Mouse (Mus musculus): ENCODE results near the gene A730009L09Rik.

DNA sequence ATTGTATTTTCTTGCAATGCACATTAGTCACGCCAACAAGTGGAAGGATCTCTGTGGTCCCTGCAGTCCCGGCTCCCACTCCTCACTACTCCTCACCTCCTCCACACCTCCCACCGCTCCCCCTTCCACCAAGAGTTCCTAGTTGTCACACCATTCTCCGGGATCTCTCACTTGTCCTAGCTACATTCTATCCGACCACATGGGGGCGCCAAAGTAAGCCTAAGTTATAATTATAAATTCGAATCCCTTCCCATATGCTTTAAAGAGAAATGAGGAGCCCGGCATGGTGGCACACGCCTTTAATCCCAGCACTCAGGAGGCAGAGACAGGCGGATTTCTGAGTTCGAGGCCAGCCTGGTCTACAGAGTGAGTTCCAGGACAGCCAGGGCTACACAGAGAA is 12.5 kb downstream of the A730009L09Rik start:
- TF ChIP-seq CTCF (IDR thresholded peaks at IDR 0.05; ENCODE audit: insufficient read depth, low read depth, low read length) (no peak), POLR2A (IDR thresholded peaks at IDR 0.05; ENCODE audit: insufficient read depth, low read depth, low read length) (no peak)
